Mouse (Mus musculus) hindbrain, embryonic 15.5 days (tissue): ENCODE results near the gene Lhx6. TPM values are rescaled to one million over a fixed set of nuclear protein-coding genes. Genes with fewer than 3 reads are reported as not detected.
A peak's percentile ranks its signal among the peaks of the same experiment; 100 is the strongest.

Source experiments
- ATAC-seq: fragments of 200-750 bp; cut with Nextera tagmentation; 2 replicates; pipeline ENCODE4 v1.8.0; 2017; ENCODE audit warnings: low read depth, moderate number of reproducible peaks, moderate TSS enrichment; ENCODE audit not compliant: low FRiP score
- H3K27ac ChIP-seq: fragments of 300-500 bp; sonication (generic); replicated peaks from 2 replicates; pipeline ENCODE4 v1.5.1; 2015; ENCODE audit warnings: mild to moderate bottlenecking, inconsistent platforms
- H3K27me3 ChIP-seq: fragments of 300-500 bp; sonication (generic); 2 replicates; pipeline ENCODE4 v1.6.1; 2015; ENCODE audit warnings: control low read depth, inconsistent platforms
- H3K36me3 ChIP-seq: fragments of 300-500 bp; sonication (generic); 2 replicates; pipeline ENCODE4 v1.6.1; 2015; ENCODE audit warnings: control low read depth, inconsistent platforms
- H3K4me1 ChIP-seq: fragments of 300-500 bp; sonication (generic); replicated peaks from 2 replicates; pipeline ENCODE4 v1.6.1; 2015; ENCODE audit warnings: control low read depth, inconsistent platforms
- H3K4me2 ChIP-seq: fragments of 300-500 bp; sonication (generic); 2 replicates; pipeline ENCODE4 v1.6.1; 2015; ENCODE audit warnings: moderate library complexity, mild to moderate bottlenecking, inconsistent platforms
- H3K4me3 ChIP-seq: fragments of 300-500 bp; sonication (generic); 2 replicates; pipeline ENCODE4 v1.5.1; 2015; ENCODE audit warnings: mild to moderate bottlenecking, inconsistent platforms
- H3K9ac ChIP-seq: fragments of 300-500 bp; sonication (generic); 2 replicates; pipeline ENCODE4 v1.6.1; 2015; ENCODE audit warnings: inconsistent platforms
- H3K9me3 ChIP-seq: fragments of 300-500 bp; sonication (generic); 2 replicates; pipeline ENCODE4 v1.6.1; 2016; ENCODE audit warnings: control low read depth, inconsistent platforms
- WGBS: fragments of 180-500 bp; shearing (Covaris S2); methylation state at CpG from one replicate; pipeline ENCODE4 v1.1.7; 2015; 5-methylcytosine and 5-hydroxymethylcytosine counted together
- polyA plus RNA-seq: library from polyadenylated mRNA; unstranded; fragments of >200 nt; fragmentation: Nextera tagmentation; extraction: Ambion mirVana; gene quantifications from 2 replicates; pipeline ENCODE4 v1.2.1, GENCODE M21; 2015

The Lhx6 gene
- polyA plus RNA-seq, 1 experiment from 2014 or later: 1.3 TPM

DNA sequence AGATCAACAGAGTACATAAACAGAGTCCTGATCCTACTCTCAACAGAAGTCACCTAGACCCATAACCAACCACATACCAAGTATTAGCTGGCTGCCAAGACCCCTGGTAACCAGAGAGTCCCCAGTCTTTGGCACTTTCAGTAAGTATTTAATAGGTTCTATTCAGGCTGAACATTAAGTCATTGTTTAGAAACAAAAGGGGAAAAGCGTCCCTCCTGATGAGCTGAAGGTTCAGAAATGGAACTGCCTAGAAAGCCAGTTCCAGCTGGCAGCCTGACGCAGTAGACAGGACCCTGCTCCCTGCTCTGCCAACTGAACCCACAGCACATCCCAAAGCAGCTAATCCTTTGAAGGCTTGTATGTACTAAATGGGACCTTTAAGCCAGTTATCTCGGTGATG, 16.0 kb downstream of the Lhx6 start:
- Histone ChIP-seq H3K9me3 (no peaks in the 10 kb centered on the region), H3K4me3 (no peak overlapping the region), H3K9ac (no peak overlapping the region), H3K4me2 (no peak overlapping the region), H3K27ac (no peak overlapping the region), H3K27me3 (peaks cover 73% of the 10 kb centered on the region), H3K4me1 (peaks cover 18% of the 10 kb centered on the region), H3K36me3 (no peaks in the 10 kb centered on the region)
- ATAC-seq: no peak
- WGBS: 37% methylated on average over 3 of the region's 3 CpGs

DNA sequence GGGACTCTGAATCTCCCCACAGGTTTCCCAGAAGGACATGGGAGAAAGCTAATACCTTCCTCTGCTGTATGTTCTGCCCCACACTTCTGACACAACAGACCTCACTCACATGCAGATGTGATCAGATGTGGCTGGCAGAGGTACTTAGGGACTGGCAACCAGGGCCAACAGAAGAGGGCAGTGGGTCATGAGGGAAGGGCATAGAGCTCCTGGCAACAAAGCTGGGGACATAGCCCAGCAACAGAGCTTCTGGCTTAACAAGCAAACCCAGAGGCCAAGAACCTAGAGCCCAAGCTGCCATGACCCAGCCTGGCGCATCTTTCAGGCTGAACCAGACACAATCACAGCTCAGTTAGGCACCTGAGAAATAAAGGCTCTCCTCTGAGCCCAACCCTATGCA, 20.2 kb downstream of the Lhx6 start:
- H3K36me3 ChIP-seq: no peaks in the 10 kb centered on the region

DNA sequence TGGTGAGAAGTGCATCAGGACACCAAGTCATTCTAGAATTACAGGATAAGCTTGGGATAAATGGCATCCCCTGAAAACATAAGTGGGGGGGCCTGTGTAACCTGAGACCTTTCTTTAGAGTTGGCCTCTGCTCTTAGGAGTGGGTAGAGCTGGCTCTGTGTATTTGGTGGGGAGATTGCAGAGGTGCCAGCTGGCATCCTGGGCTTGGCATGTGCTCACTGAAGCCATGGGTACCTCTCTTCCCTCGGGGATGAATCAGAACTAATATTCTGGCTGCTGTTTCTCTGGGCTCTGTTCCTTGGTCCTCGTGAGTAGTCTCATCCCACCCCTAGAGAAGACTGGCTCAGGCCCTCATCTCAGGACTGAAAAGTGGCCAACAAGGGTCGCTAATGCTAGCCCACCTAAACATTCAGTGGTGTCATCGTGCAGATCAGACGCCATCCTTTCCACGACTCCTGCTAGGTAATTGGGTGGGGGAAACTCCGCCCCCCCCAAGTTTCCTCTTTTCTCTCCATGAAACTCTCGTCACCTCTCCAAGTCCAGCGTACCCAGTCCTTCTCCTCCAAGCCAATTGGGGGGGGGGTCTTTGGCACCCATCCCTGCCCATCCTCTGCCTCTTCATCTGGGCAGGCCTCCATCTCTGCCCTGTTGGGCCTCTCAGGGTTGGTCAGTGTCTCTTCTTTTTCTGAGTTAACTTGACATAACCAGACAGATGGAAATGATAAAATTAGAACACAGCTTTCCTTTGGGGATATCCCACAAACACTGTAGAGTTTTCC, 22.2 kb downstream of the Lhx6 start:
- Histone ChIP-seq H3K4me3 (no peak overlapping the region), H3K36me3 (no peaks in the 10 kb centered on the region), H3K27ac (no peak overlapping the region), H3K27me3 (peaks cover 14% of the 10 kb centered on the region), H3K9me3 (no peaks in the 10 kb centered on the region), H3K4me2 (no peak overlapping the region), H3K4me1 (no peaks in the 10 kb centered on the region), H3K9ac (no peak overlapping the region)
- 75% methylated on average over 9 of the region's 9 CpGs for WGBS
- ATAC-seq: no peak

More for the DNA sequence above, 20.2 kb downstream of the Lhx6 start:
- H3K4me2 ChIP-seq: no peak overlapping the region
- peaks cover 31% of the 10 kb centered on the region for H3K27me3 ChIP-seq
- 94% methylated on average over 1 of the region's 1 CpGs for WGBS
- H3K9ac ChIP-seq: no peak overlapping the region
- H3K27ac ChIP-seq: no peak overlapping the region
- H3K4me1 ChIP-seq: no peaks in the 10 kb centered on the region
- no peak for ATAC-seq
- no peak overlapping the region for H3K4me3 ChIP-seq
- H3K9me3 ChIP-seq: no peaks in the 10 kb centered on the region

GRCm38 (mm10) chr2:36081446-36081845, 23.8 kb downstream of the Lhx6 start:
- Histone ChIP-seq H3K27ac (no peak overlapping the region), H3K9ac (no peak overlapping the region), H3K27me3 (0 out of 2 replicates have a peak, but pooled peaks cover 3% of the 10 kb centered on the region), H3K4me3 (no peak overlapping the region), H3K4me2 (no peak overlapping the region), H3K36me3 (no peaks in the 10 kb centered on the region), H3K4me1 (peaks cover 11% of the 10 kb centered on the region), H3K9me3 (no peaks in the 10 kb centered on the region)
- WGBS: 43% methylated on average over 9 of the region's 9 CpGs
- no peak for ATAC-seq

DNA sequence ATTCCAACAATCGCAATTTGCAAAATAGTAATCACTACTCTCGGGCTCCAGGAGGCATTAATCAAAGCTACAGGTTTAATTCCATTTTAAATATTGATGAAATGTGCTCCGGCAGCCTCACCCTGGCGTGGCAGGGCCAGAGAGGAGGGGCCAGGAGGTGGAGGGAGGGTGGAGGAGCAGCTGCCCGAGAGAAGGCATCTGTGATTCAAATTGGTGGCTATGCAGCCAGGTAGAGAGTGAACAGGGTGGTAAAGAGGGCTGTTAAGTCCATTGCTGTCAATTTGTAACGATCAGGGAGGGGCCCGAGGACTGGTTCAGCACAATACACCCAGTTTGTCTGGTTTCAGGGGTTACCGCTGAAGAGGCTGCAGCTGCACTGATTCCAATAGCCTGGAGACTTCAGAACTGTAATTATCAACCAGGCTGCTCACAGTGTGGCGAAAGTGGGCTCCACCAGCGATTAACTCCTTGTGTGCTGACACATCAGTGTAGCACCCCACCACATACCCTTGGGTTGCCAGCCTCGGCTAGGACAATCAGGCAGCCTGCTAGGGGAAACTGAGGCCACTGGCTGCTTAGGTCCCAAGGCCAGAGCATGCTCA, 27.9 kb downstream of the Lhx6 start:
- WGBS: 18% methylated on average over 11 of the region's 11 CpGs
- H3K27me3 ChIP-seq: 0 out of 2 replicates have a peak, but pooled peaks cover 3% of the 10 kb centered on the region
- peak; percentile 46 for ATAC-seq
- peak overlapping the region; percentile 18 for H3K4me3 ChIP-seq
- no peaks in the 10 kb centered on the region for H3K36me3 ChIP-seq
- H3K9ac ChIP-seq: no peak overlapping the region
- no peaks in the 10 kb centered on the region for H3K9me3 ChIP-seq
- H3K27ac ChIP-seq: no peak overlapping the region
- H3K4me2 ChIP-seq: peak overlapping the region; percentile 46
- H3K4me1 ChIP-seq: peaks cover 11% of the 10 kb centered on the region

DNA sequence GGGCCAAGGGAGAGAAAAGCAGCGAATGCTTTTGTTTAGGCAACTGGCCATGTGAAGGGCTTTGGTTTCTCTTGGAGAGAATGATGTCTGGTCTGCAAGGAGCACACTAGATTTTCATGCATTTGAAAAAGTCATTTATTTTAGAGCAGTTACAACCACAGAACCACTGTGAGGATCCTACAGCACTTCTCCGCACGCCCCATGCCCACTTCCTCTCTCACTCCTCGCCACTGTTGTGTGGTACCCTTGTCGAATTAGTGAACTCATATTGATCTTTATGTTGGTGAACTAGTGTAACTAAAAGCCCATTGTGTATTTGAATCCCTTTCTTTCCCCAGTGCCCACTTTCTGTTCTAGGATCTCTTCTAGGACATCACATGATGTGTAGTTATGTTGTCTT, 30.0 kb downstream of the Lhx6 start:
- H3K9ac ChIP-seq: no peak overlapping the region
- H3K4me3 ChIP-seq: no peak overlapping the region
- no peaks in the 10 kb centered on the region for H3K36me3 ChIP-seq
- H3K4me2 ChIP-seq: no peak overlapping the region
- no peak overlapping the region for H3K27ac ChIP-seq
- peaks cover 11% of the 10 kb centered on the region for H3K4me1 ChIP-seq
- WGBS: 92% methylated on average over 5 of the region's 5 CpGs
- ATAC-seq: no peak
- 0 out of 2 replicates have a peak, but pooled peaks cover 3% of the 10 kb centered on the region for H3K27me3 ChIP-seq
- no peaks in the 10 kb centered on the region for H3K9me3 ChIP-seq

DNA sequence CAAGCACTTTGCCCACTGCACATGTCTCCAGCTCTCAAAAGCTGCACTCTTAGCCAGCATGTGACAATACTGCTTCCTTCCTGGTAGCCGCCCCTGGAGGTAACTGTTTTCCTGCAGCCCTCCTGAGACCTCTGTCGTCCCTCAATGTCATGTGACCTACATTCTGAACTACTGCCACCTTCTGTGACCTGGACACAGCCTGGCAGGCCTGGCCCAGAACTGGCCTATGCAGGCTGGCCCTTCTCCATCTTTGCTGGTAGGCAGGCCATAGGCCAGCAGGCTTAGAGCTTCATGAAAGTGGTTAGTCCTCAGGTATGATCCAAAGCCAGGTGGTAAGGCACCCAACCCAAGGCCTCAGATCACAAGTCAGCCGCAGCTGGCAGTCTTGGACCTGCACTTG, 31.4 kb downstream of the Lhx6 start:
- 0 out of 2 replicates have a peak, but pooled peaks cover 2% of the 10 kb centered on the region for H3K27me3 ChIP-seq
- 74% methylated on average over 3 of the region's 3 CpGs for WGBS
- H3K36me3 ChIP-seq: no peaks in the 10 kb centered on the region
- peaks cover 11% of the 10 kb centered on the region for H3K4me1 ChIP-seq
- no peaks in the 10 kb centered on the region for H3K9me3 ChIP-seq
- H3K4me3 ChIP-seq: no peak overlapping the region
- no peak overlapping the region for H3K27ac ChIP-seq
- no peak overlapping the region for H3K9ac ChIP-seq
- H3K4me2 ChIP-seq: no peak overlapping the region
- ATAC-seq: no peak

DNA sequence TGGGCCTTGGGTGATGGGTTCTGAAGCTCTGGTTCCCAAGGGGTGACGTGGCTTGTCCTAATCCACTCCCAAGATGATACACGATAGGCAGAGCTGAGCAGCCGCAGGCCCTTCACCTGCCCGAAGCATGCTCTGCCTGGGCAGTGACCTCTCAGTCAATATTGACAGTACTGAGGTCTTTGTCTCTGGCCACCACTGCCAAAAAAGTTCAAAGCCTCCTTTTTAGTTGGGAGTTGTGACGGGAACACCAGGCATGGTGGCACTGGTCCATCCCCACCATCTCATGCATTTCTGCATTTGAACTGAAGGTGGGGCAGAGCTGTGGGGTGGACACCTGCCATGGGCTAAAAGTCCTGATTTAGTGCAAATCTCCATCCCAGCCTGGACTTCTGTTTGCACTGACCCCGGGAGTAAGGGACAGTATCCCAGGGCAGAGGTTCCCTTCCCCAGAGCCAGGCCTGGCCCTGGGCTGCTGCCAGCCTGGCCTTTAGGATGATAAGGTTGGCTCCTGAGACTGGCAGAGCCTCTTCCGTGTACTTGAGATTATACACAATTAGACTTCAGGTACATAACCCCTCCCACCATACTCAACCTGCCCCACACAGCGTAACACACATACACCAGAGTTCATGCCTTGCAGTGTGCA, 33.4 kb downstream of the Lhx6 start:
- 85% methylated on average over 8 of the region's 8 CpGs for WGBS

DNA sequence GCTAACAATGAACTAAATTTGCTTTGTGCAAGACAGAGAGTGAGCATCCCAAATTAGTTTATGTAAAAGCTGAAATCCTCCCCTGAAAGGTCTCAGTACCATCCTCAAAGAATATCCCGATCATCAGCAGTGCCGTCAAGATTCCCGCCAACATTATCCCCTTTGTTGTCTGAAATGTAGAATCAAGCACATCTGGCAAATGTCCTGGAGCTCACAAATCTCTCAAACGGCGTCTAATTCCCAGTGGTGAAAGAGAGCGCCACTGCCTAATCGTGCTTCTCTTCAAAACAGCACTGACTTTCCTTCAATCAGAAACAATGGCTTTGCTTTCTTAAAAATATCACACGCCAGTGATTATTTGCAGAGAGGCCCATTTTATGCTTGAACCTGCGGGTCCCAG, 38.1 kb downstream of the Lhx6 start:
- no peaks in the 10 kb centered on the region for H3K36me3 ChIP-seq
- H3K9me3 ChIP-seq: no peaks in the 10 kb centered on the region
- 38% methylated on average over 9 of the region's 9 CpGs for WGBS
- H3K4me1 ChIP-seq: no peaks in the 10 kb centered on the region
- no peak overlapping the region for H3K27ac ChIP-seq
- ATAC-seq: no peak
- no peaks in the 10 kb centered on the region for H3K27me3 ChIP-seq
- H3K4me2 ChIP-seq: no peak overlapping the region
- no peak overlapping the region for H3K4me3 ChIP-seq
- no peak overlapping the region for H3K9ac ChIP-seq

More for the DNA sequence above, 33.4 kb downstream of the Lhx6 start:
- H3K4me1 ChIP-seq: peaks cover under 1% of the 10 kb centered on the region
- H3K36me3 ChIP-seq: no peaks in the 10 kb centered on the region
- no peak overlapping the region for H3K9ac ChIP-seq
- H3K27ac ChIP-seq: no peak overlapping the region
- no peak overlapping the region for H3K4me3 ChIP-seq
- no peaks in the 10 kb centered on the region for H3K27me3 ChIP-seq
- ATAC-seq: no peak
- no peak overlapping the region for H3K4me2 ChIP-seq
- H3K9me3 ChIP-seq: no peaks in the 10 kb centered on the region

GRCm38 (mm10) chr2:36061409-36061808, 43.8 kb downstream of the Lhx6 start:
- H3K4me1 ChIP-seq: no peaks in the 10 kb centered on the region
- no peak overlapping the region for H3K9ac ChIP-seq
- H3K27ac ChIP-seq: no peak overlapping the region
- H3K4me3 ChIP-seq: no peak overlapping the region
- no peak for ATAC-seq
- no peaks in the 10 kb centered on the region for H3K27me3 ChIP-seq
- 74% methylated on average over 5 of the region's 5 CpGs for WGBS
- no peak overlapping the region for H3K4me2 ChIP-seq
- H3K36me3 ChIP-seq: no peaks in the 10 kb centered on the region
- no peaks in the 10 kb centered on the region for H3K9me3 ChIP-seq

- no peak overlapping the region for H3K9ac ChIP-seq
- H3K4me1 ChIP-seq: no peaks in the 10 kb centered on the region
- no peak overlapping the region for H3K27ac ChIP-seq
- no peaks in the 10 kb centered on the region for H3K9me3 ChIP-seq
- no peak for ATAC-seq
- WGBS: 66% methylated on average over 3 of the region's 3 CpGs
- no peak overlapping the region for H3K4me2 ChIP-seq
- no peaks in the 10 kb centered on the region for H3K36me3 ChIP-seq
- H3K27me3 ChIP-seq: no peaks in the 10 kb centered on the region; the same call in 1 of the 2 replicates
- H3K4me3 ChIP-seq: no peak overlapping the region
Observed at GRCm38 (mm10) chr2:36056248-36056647, 49.0 kb downstream of the Lhx6 start.

DNA sequence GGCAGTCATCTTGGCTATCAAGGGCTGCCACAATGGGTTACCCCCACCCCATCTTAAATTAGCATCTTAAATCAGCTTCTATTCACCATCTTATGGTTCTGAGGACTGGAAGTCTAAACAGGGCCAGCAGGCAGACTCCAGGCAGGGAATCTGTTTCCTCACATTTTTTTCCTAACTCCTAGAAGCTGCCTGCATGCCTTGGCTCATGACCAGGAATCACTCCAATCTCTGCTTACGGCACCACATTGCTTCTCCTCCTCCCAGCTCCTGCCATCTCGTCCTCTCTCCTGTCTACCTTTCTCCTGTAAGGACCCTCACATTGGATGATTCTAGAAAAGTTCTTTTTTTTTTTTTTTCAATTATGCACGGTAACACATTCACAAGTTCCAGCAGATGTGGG, 52.0 kb downstream of the Lhx6 start:
- H3K27me3 ChIP-seq: no peaks in the 10 kb centered on the region; the same call in 1 of the 2 replicates
- no peak overlapping the region for H3K4me2 ChIP-seq
- WGBS: 65% methylated on average over 3 of the region's 3 CpGs
- H3K9me3 ChIP-seq: no peaks in the 10 kb centered on the region
- H3K36me3 ChIP-seq: no peaks in the 10 kb centered on the region
- no peak for ATAC-seq
- H3K27ac ChIP-seq: no peak overlapping the region
- peaks cover 7% of the 10 kb centered on the region for H3K4me1 ChIP-seq
- H3K4me3 ChIP-seq: no peak overlapping the region
- no peak overlapping the region for H3K9ac ChIP-seq
